Mouse (Mus musculus) right cerebral cortex, postnatal 25 days (tissue): Measurements from ENCODE around the gene Snrpg.
A peak's percentile ranks its signal among the peaks of the same experiment; 100 is the strongest.

ENCODE experiments used
- DNase-seq: peaks from one replicate; pipeline ENCODE4 v3.0.0; 2022

Gene Snrpg

DNA sequence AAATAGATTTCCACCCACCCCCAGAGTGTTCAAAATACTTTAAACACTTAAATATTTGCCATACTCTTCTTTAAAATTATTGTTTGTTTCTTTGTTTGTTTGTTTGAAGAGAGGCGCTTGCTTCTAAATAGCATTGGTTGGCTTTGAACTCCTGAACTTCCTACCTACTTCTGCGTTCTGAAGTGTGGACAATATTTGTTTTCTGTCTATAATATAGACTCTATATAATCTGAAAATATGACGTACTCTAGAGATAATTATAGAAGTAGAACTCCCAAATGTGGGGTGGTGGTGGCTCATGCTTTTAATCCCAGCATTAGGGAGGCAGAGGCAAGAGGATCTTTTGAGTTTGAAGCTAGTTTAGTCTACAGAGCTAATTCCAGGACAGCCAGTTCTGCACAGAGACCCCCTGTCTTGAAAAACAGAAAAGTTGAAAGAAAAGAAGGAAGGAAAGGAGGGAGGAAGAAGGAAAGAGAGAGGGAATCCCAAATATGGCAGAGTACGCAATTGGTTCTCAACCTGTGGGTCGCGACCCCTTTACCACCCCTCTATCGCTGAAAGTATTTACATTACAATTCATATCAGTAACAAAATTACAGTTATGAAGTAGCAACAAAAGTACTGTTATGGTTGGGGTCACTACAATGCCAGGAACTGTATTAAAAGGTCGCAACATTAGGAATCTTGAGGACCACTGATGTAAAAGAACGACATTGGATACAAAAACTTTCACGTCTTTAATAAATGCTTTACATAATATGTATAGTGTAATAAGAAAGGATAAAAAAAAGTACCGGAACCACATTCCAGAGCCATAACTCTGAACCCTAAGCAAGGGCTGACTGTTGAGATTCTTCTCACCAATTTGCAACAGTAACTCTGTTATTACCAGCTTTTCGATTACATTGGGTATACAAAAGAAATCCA lies 31.8 kb downstream of the Snrpg start:
- no peak for DNase-seq

DNA sequence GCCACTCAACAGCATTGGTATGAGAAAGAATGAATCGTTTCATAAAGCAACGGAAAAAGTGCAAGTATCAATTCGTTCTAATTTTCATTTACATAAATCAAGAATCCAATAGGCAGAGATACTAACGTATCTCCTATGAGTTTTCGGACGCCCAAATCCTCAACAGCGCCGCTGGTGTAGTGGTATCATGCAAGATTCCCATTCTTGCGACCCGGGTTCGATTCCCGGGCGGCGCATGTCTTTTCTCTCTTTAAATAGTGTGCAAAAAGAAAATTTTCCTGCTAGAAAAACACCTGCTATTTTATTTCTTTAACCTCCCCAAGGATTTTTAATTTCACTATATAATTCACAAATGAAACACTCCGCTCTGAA lies 32.6 kb downstream of the Snrpg start:
- DNase-seq = peak; percentile 88

DNA sequence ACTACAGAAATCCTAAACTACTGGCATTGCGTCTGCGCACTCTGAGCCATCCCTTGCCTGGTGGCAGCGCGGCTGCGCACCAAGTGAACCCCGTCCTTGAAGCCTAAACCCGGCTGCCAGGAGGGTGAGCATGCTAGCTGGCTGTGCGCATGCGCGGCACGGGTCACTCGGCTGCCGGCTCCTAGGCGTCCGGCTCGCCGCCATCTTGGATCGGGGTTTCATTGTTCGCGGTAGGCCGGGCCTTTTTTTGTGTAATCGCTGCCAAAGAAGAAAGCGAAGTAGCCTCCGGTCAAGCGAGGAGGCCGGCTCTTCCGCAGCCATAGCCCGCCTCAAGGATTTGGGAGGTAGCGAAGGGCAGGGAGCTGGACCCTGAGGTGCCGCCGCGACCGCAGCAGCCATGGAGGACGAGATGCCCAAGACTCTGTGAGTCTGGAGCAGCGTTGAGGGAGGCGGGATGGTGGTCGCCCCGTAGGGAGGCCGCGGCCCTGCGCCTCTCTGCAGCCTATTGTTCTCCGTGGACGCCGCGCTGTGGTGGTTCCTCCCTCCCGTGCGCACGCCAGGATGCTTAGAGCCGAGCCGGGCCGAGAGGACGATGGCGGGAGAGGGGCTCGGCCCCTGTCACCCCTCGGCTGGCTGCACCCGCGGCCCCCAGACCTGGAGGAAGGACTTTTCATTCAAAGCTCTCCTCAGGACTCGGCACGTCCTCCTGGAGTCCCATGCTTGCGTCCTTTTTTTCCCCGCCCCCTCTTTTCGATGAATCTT lies 33.2 kb downstream of the Snrpg start, which contains the start of gene Tia1:
TSS of gene Tia1 (plus strand) at position 120 of the 762 bp plus-strand sequence.
- DNase-seq = peak; percentile 98

- no peak for DNase-seq
Observed at GRCm38 (mm10) chr6:86404996-86405395, 33.9 kb downstream of the Snrpg start.

- DNase-seq = no peak
Observed at GRCm38 (mm10) chr6:86406306-86406705, 35.2 kb downstream of the Snrpg start.

DNA sequence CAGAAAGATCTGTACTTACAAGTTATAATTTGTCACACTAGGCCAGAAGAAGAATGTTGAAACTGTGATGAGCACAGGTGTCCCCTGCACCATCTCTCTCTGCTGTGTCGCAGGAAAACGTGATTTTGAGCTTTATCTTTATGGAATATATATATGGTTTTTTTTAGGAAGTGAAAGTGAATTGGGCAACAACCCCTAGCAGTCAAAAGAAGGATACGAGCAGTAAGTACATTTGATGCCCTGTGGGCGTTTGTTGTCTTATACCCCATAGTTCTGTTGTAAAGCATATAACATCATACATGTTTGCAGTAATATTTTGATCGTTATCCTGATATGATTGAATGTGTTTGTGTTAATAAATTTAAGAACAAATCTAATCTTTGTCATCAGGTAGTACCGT lies 47.6 kb downstream of the Snrpg start:
- no peak for DNase-seq

DNA sequence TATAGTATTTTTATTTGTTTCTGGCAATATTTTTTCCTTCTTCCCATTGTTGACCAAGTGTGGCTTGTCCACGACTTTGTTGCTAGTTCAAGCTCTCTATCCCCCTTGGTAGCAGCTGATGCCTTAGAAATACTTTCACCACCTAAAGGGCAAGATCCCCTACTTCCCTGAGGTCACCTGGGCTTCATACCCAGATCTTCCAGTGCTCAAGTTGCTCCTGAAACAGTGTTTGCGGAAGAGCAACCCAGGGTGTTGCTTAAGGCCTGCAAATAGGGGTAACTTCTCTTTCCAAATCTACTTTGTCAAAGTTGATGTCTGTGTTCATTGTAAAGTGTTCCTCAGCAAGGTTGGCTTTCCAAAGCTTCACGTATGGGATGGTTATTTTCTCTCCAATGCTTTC lies 48.1 kb downstream of the Snrpg start:
- DNase-seq = no peak

- no peak for DNase-seq
Observed at GRCm38 (mm10) chr6:86420491-86420890, 49.4 kb downstream of the Snrpg start.

DNA sequence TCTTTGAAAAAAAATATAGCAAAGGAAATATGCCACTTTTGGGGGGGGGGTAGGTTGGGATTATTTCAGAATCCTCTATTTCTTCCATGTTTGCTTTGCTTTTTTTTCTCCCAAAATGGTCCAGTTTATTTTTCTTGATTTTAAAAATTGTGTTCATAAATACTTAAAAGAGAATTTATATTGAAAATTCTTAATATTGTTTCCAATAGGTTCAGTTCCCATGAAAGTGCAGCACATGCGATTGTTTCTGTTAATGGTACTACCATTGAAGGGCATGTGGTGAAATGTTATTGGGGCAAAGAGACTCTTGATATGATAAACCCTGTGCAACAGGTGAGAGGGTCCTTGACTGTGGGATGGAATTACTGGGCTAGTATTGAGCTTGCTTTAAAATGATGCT lies 55.3 kb downstream of the Snrpg start, which contains the start of gene Gm44790:
TSS of gene Gm44790 (plus strand) at position 301 of the 400 bp plus-strand sequence.
- no peak for DNase-seq
